Mouse (Mus musculus) heart, embryonic 15.5 days (tissue): ENCODE data around the gene Pgpep1l. TPM values are rescaled to one million over a fixed set of nuclear protein-coding genes. Genes with fewer than 3 reads are reported as not detected.

Experiments used
- ATAC-seq: fragments of 200-750 bp; cut with Nextera tagmentation; replicated peaks from 2 replicates; pipeline ENCODE4 v1.8.0; 2017; ENCODE audit warnings: low read depth, moderate TSS enrichment; ENCODE audit not compliant: insufficient number of reproducible peaks, insufficient read depth, low FRiP score
- H3K27ac ChIP-seq: fragments of 300-500 bp; sonication (generic); 2 replicates; pipeline ENCODE4 v1.5.1; 2015; ENCODE audit warnings: mild to moderate bottlenecking, inconsistent platforms
- H3K27me3 ChIP-seq: fragments of 300-500 bp; sonication (generic); 2 replicates; pipeline ENCODE4 v1.6.1; 2015; ENCODE audit warnings: inconsistent platforms
- H3K36me3 ChIP-seq: fragments of 300-500 bp; sonication (generic); 2 replicates; pipeline ENCODE4 v1.6.1; 2015; ENCODE audit warnings: mild to moderate bottlenecking, inconsistent platforms
- H3K4me1 ChIP-seq: fragments of 300-500 bp; sonication (generic); replicated peaks from 2 replicates; pipeline ENCODE4 v1.6.1; 2015; ENCODE audit warnings: inconsistent platforms
- H3K4me2 ChIP-seq: fragments of 300-500 bp; sonication (generic); 2 replicates; pipeline ENCODE4 v1.6.1; 2015; ENCODE audit warnings: inconsistent platforms, mild to moderate bottlenecking, moderate library complexity
- H3K4me3 ChIP-seq: fragments of 300-500 bp; sonication (generic); 2 replicates; pipeline ENCODE4 v1.5.1; 2015; ENCODE audit warnings: mild to moderate bottlenecking, inconsistent platforms
- H3K9ac ChIP-seq: fragments of 300-500 bp; sonication (generic); 2 replicates; pipeline ENCODE4 v1.6.1; 2015; ENCODE audit warnings: mild to moderate bottlenecking, inconsistent platforms
- H3K9me3 ChIP-seq: fragments of 300-500 bp; sonication (generic); replicated peaks from 2 replicates; pipeline ENCODE4 v1.6.1; 2016; ENCODE audit warnings: inconsistent platforms
- WGBS: fragments of 180-500 bp; shearing (Covaris S2); methylation state at CpG from one replicate; pipeline ENCODE4 v1.1.7; 2015; ENCODE audit warnings: mixed read lengths; 5-methylcytosine and 5-hydroxymethylcytosine counted together
- polyA plus RNA-seq: library from polyadenylated mRNA; unstranded; fragments of >200 nt; fragmentation: Nextera tagmentation; extraction: Ambion mirVana; gene quantifications from 2 replicates; pipeline ENCODE4 v1.2.1, GENCODE M21; 2015

Pgpep1l gene
- polyA plus RNA-seq, 1 experiment from 2014 or later: 0.25 TPM

- peaks cover 23% of the 10 kb centered on the region for H3K4me1 ChIP-seq
Measured at GRCm38 (mm10) chr7:68232521-68232920, 31.5 kb downstream of the Pgpep1l start.

GRCm38 (mm10) chr7:68230831-68231230, 33.2 kb downstream of the Pgpep1l start:
- Histone ChIP-seq H3K4me3 (no peak overlapping the region), H3K4me1 (peaks cover 23% of the 10 kb centered on the region), H3K27me3 (no peaks in the 10 kb centered on the region), H3K9me3 (no peaks in the 10 kb centered on the region), H3K4me2 (no peak overlapping the region), H3K27ac (no peak overlapping the region), H3K36me3 (peaks cover 12% of the 10 kb centered on the region), H3K9ac (no peak overlapping the region)
- 90% methylated on average over 9 of the region's 9 CpGs for WGBS
- no peak for ATAC-seq

More at GRCm38 (mm10) chr7:68232521-68232920, 31.5 kb downstream of the Pgpep1l start:
- no peak overlapping the region for H3K27ac ChIP-seq
- WGBS: 87% methylated on average over 5 of the region's 5 CpGs
- no peak overlapping the region for H3K4me2 ChIP-seq
- no peaks in the 10 kb centered on the region for H3K27me3 ChIP-seq
- no peak for ATAC-seq
- H3K4me3 ChIP-seq: no peak overlapping the region
- no peaks in the 10 kb centered on the region for H3K36me3 ChIP-seq
- H3K9me3 ChIP-seq: no peaks in the 10 kb centered on the region
- no peak overlapping the region for H3K9ac ChIP-seq

- no peak for ATAC-seq
- WGBS: 49% methylated on average over 6 of the region's 6 CpGs
Measured at GRCm38 (mm10) chr7:68228491-68228890, 35.5 kb downstream of the Pgpep1l start.

GRCm38 (mm10) chr7:68227621-68228020, 36.4 kb downstream of the Pgpep1l start:
- no peak for ATAC-seq
- Histone ChIP-seq H3K27me3 (no peaks in the 10 kb centered on the region), H3K4me2 (no peak overlapping the region), H3K9me3 (no peaks in the 10 kb centered on the region), H3K9ac (no peak overlapping the region), H3K36me3 (peaks cover 17% of the 10 kb centered on the region), H3K4me3 (no peak overlapping the region), H3K27ac (no peak overlapping the region), H3K4me1 (peaks cover 25% of the 10 kb centered on the region)
- WGBS: 69% methylated on average over 4 of the region's 4 CpGs

More at GRCm38 (mm10) chr7:68228491-68228890, 35.5 kb downstream of the Pgpep1l start:
- Histone ChIP-seq H3K4me1 (peaks cover 21% of the 10 kb centered on the region), H3K9me3 (no peaks in the 10 kb centered on the region), H3K4me2 (no peak overlapping the region), H3K27ac (no peak overlapping the region), H3K4me3 (no peak overlapping the region), H3K27me3 (no peaks in the 10 kb centered on the region), H3K9ac (no peak overlapping the region), H3K36me3 (peaks cover 17% of the 10 kb centered on the region)

GRCm38 (mm10) chr7:68227021-68227420, 37.0 kb downstream of the Pgpep1l start:
- Histone ChIP-seq H3K4me3 (no peak overlapping the region), H3K36me3 (peaks cover 20% of the 10 kb centered on the region), H3K9ac (no peak overlapping the region), H3K9me3 (no peaks in the 10 kb centered on the region), H3K4me2 (no peak overlapping the region), H3K4me1 (peaks cover 23% of the 10 kb centered on the region), H3K27me3 (no peaks in the 10 kb centered on the region), H3K27ac (no peak overlapping the region)
- WGBS: 82% methylated on average over 11 of the region's 11 CpGs
- ATAC-seq: no peak

- Histone ChIP-seq H3K9me3 (no peaks in the 10 kb centered on the region), H3K27me3 (no peaks in the 10 kb centered on the region), H3K9ac (no peak overlapping the region), H3K4me2 (no peak overlapping the region), H3K36me3 (peaks cover 24% of the 10 kb centered on the region), H3K4me3 (no peak overlapping the region), H3K4me1 (peaks cover 19% of the 10 kb centered on the region), H3K27ac (no peak overlapping the region)
- ATAC-seq: no peak
- WGBS: 66% methylated on average over 9 of the region's 9 CpGs
Measured at GRCm38 (mm10) chr7:68225427-68226054, 38.5 kb downstream of the Pgpep1l start.

- peaks cover 38% of the 10 kb centered on the region for H3K36me3 ChIP-seq
- H3K27ac ChIP-seq: peak overlapping the region; percentile 19; the same call in 1 of the 2 replicates
- no peaks in the 10 kb centered on the region for H3K27me3 ChIP-seq
- no peak overlapping the region for H3K4me2 ChIP-seq
- no peaks in the 10 kb centered on the region for H3K9me3 ChIP-seq
- H3K9ac ChIP-seq: no peak overlapping the region
- peaks cover 19% of the 10 kb centered on the region for H3K4me1 ChIP-seq
- ATAC-seq: no peak
- 91% methylated on average over 5 of the region's 5 CpGs for WGBS
- H3K4me3 ChIP-seq: no peak overlapping the region
Measured at GRCm38 (mm10) chr7:68224006-68224405, 40.0 kb downstream of the Pgpep1l start.

- Histone ChIP-seq H3K27ac (peak overlapping the region; percentile 19), H3K4me1 (peaks cover 17% of the 10 kb centered on the region), H3K9me3 (no peaks in the 10 kb centered on the region), H3K36me3 (peaks cover 44% of the 10 kb centered on the region), H3K4me3 (no peak overlapping the region), H3K4me2 (no peak overlapping the region), H3K9ac (0 out of 2 replicates have a peak overlapping the region, but pooled peaks have one; percentile 17), H3K27me3 (no peaks in the 10 kb centered on the region)
- peak; percentile 40; the same call in 1 of the 2 replicates for ATAC-seq
- 52% methylated on average over 13 of the region's 13 CpGs for WGBS
Measured at GRCm38 (mm10) chr7:68223356-68223808, 40.7 kb downstream of the Pgpep1l start.

- no peaks in the 10 kb centered on the region for H3K9me3 ChIP-seq
- WGBS: 72% methylated on average over 9 of the region's 9 CpGs
- peaks cover 15% of the 10 kb centered on the region for H3K4me1 ChIP-seq
- H3K36me3 ChIP-seq: peaks cover 54% of the 10 kb centered on the region
- no peak overlapping the region for H3K9ac ChIP-seq
- H3K27me3 ChIP-seq: no peaks in the 10 kb centered on the region
- no peak for ATAC-seq
- no peak overlapping the region for H3K4me2 ChIP-seq
- no peak overlapping the region for H3K4me3 ChIP-seq
- no peak overlapping the region for H3K27ac ChIP-seq
Measured at GRCm38 (mm10) chr7:68221677-68222230, 42.3 kb downstream of the Pgpep1l start.

- Histone ChIP-seq H3K9ac (no peak overlapping the region), H3K36me3 (peaks cover 64% of the 10 kb centered on the region), H3K27me3 (no peaks in the 10 kb centered on the region), H3K4me3 (no peak overlapping the region), H3K9me3 (no peaks in the 10 kb centered on the region), H3K27ac (no peak overlapping the region), H3K4me2 (no peak overlapping the region), H3K4me1 (peaks cover 10% of the 10 kb centered on the region)
- 88% methylated on average over 11 of the region's 11 CpGs for WGBS
- ATAC-seq: no peak
Measured at GRCm38 (mm10) chr7:68218879-68219278, 45.2 kb downstream of the Pgpep1l start.

- H3K4me2 ChIP-seq: no peak overlapping the region
- H3K36me3 ChIP-seq: peaks cover 86% of the 10 kb centered on the region
- no peaks in the 10 kb centered on the region for H3K9me3 ChIP-seq
- WGBS: 84% methylated on average over 18 of the region's 18 CpGs
- H3K27ac ChIP-seq: no peak overlapping the region
- no peak overlapping the region for H3K9ac ChIP-seq
- H3K4me3 ChIP-seq: no peak overlapping the region
- H3K4me1 ChIP-seq: no peaks in the 10 kb centered on the region
- H3K27me3 ChIP-seq: no peaks in the 10 kb centered on the region
- ATAC-seq: no peak
Measured at GRCm38 (mm10) chr7:68215522-68216070, 48.4 kb downstream of the Pgpep1l start.
